Mouse (Mus musculus) cerebellum, postnatal 14 days (tissue): ENCODE data around the gene 3110040N11Rik.
"Not testable (repeated sequence)": the region's sequence is repeated elsewhere in the genome, so short reads cannot be mapped to it uniquely, and the experiment has no call there.

Experiments
- DNase-seq, 2 experiments: peaks; one replicate each; pipeline ENCODE4 v3.0.0; 2021; ENCODE audit warnings: mixed read lengths in 2 of 2

Gene 3110040N11Rik

DNA sequence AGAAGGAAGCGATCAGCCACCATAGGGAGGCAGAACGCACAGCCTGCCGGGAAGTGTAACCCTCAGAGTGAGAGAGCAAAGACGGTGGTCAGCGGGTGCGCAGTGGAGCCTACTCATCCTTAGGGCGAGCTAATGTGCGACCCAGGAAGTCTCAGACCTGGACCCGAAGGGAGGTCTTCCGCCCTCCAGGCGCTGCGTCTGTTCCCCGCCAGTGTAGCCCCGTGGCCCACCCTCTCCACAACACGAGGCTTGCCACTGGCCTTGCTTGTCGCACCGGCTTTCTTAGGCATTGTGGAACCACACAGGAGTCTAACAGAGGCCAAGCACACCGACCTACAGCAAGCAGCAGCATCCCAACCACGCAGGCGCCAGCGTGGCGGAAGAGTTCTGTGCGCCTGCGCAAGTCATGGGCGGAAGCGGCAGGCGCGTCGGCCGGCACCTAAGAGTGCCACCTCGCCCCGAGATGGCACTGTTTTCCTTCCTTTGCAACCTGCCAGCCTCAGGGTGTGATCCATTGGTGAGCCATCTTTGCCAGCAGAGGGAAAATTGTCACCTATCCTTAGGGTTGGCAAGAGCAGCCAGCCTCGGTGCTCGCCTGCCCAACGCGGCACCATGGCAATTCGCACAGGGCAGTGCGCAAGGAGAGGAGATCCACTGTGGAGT is at the start of gene 3110040N11Rik:
Gene 3110040N11Rik, minus strand, starts transcription at position 384 of the 663 bp plus-strand sequence.
- DNase-seq: peak; percentile 91 to 92

DNA sequence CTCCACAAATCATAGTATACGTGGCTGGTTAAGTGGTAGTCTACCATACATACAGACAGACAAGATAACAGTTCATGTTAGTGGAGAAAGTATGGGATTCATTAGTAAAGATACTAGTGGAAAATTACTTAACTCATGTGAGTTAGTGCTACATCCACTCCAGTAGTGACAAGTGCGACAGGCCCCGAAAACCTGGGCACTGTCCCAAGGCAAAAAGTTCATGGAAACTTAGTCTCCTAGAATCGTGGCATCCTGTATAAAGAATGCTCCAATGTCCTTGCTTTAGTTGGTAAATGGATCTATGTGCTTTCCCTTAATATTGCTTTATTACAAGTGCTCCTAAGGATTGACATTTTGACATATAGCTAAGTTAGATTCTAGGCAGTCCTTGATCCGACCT is 48.5 kb upstream of the 3110040N11Rik start:
- not testable (repeated sequence) for DNase-seq

DNA sequence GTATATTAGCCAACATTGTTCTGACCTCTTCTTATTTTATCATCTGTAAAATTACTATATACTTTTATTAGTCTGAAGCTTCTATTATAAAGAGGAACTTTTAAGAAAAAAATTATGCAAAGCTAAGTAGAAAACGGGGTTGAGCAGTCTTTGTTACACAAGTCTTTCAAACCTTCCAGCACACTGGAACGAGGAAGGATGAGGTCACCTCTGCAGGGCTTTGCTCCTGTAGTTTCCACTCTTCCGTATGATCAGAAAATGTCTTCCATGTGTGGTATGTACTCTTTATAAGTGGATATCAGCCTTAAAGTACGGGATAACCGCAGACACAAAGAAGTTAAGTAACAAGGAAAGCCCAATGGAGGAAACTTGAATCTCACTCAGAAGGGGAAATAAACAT is 46.2 kb upstream of the 3110040N11Rik start:
- DNase-seq: no peak

- DNase-seq: no peak
Observed at GRCm38 (mm10) chr7:81834847-81835246, 45.6 kb upstream of the 3110040N11Rik start.

- DNase-seq: peak; percentile 74 to 75
Observed at GRCm38 (mm10) chr7:81829379-81829894, 40.2 kb upstream of the 3110040N11Rik start, which contains the start of gene Btbd1. TSS of gene Btbd1 (minus strand) at chr7:81829431.

DNA sequence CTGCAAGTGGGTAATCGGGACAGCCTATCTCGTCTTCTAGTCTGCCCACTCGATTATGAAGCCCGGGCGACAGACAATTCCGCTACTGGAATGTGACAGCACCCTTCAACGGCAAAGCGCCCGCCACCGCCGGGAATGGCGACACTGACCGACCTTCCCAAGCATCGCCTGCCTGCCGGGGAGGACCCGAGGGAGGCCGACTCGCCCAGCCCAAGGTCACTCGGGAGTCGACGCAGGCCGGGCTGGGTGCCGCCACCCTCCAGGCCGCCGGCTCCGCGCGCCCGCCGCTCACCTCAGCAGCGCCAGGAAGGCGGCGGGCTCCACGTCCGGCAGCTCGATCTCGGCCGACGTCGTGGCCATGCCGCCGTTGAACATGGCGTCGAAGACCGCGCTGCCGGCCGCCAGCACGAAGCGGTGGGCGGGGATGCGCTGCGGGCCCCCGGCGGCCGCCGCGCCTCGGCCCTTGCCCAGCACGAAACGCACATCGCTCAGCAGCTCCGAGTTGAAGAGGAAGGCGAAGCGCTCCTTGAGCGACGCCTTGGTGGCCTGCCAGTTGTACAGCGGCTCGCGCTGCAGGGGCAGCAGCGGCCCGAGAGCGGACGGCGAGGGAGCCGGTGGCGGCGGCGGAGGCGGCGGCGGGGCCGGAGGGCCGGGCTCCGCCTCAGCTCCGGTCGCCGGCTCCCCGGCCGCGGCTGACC is 39.6 kb upstream of the 3110040N11Rik start:
- DNase-seq: peak; percentile 58 to 62

- DNase-seq: no peak
Observed at GRCm38 (mm10) chr7:81827806-81828667, 38.8 kb upstream of the 3110040N11Rik start.

DNA sequence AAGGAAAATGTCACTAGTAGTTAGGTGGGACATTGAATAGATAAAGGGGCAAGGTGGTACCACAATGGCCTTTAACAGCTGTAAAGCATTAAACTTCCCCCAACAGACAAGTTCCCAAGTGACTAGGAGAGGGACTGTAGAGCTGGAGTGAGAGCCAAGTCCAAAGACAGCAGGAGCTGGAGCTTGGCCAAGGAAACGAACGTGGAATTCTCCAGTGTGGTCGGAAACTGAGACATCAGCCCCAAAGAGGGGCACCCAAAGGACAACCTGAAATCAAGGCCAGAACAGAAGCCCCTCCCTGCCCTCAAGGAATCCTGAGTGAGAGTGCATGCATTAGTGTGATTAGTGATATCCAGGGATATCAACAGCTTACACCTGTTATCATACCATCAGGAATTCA is 36.1 kb upstream of the 3110040N11Rik start:
- DNase-seq: peak in 1 of 2 experiments; percentile 51

- no peak for DNase-seq
Observed at GRCm38 (mm10) chr7:81824906-81825305, 35.6 kb upstream of the 3110040N11Rik start.

- no peak for DNase-seq
Observed at GRCm38 (mm10) chr7:81806067-81806466, 16.8 kb upstream of the 3110040N11Rik start.

- DNase-seq: peak; percentile 41 to 62
Observed at GRCm38 (mm10) chr7:81788536-81788935, 742 bp downstream of the 3110040N11Rik start.

DNA sequence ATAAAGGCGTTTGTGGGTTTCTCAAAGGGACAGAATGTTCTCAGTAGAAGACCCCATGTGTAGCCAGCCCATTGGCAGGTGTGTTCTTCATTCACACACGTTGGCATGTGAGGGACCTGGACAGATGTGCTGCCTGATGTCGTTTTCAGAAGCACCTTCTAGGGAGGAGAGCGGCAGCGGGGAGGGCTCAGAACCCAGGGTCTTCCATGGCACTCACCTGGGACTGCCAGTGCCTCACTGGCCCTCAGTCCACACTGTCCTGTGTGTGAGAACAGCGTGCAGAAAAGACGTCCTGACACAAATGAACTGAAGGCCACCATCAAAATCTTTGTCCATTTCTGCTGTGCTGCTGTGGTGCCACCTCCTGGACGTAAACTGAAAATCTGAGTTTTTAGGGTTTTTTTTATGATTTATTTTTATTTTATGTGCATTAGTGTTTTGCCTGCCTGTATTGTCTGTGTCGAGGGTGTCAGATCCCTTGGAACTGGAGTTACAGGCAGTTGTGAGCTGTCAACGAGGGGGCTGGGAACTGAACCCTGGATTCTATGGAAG is 11.5 kb downstream of the 3110040N11Rik start:
- peak; percentile 20 to 32 for DNase-seq

- no peak for DNase-seq
Observed at GRCm38 (mm10) chr7:81775325-81775724, 14.0 kb downstream of the 3110040N11Rik start.

DNA sequence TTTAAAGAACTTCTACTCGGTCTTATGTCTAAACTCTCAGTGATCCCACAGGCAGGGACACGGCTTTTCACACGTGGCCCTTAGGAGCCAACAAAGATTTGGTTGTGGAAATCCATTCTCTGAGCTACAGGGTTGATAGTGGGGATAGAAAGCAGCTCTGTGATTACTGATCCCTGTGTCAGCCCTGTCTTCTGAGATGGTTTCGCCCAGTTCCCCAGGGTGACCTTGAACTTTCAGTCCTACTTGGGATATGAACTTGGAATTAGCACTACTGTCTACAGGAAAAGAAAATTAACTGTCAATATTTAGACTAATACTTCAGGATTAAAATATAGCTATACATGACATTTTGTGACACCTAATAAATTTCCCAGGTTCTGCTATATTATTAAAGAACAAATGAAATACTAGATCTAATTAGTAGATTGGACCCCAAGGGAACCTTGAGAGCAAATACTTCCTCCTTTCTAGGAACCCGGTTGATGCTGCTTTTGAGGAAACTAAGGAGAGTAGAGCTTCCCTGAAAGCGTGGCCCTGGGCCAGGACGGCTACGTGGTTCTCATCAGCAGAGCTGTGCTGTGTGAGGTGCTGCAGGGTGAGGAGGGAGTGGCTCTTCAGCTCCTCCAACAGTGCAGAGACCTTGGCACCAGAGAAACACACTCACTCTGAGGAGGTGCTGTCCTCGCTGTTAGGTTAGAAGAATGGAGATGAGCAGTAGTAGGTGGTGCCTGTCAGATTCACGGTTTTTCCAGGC is 16.3 kb downstream of the 3110040N11Rik start:
- DNase-seq: peak in 1 of 2 experiments; percentile 22

GRCm38 (mm10) chr7:81763110-81763845 is 26.0 kb downstream of the 3110040N11Rik start:
- DNase-seq: peak; percentile 29 to 46

DNA sequence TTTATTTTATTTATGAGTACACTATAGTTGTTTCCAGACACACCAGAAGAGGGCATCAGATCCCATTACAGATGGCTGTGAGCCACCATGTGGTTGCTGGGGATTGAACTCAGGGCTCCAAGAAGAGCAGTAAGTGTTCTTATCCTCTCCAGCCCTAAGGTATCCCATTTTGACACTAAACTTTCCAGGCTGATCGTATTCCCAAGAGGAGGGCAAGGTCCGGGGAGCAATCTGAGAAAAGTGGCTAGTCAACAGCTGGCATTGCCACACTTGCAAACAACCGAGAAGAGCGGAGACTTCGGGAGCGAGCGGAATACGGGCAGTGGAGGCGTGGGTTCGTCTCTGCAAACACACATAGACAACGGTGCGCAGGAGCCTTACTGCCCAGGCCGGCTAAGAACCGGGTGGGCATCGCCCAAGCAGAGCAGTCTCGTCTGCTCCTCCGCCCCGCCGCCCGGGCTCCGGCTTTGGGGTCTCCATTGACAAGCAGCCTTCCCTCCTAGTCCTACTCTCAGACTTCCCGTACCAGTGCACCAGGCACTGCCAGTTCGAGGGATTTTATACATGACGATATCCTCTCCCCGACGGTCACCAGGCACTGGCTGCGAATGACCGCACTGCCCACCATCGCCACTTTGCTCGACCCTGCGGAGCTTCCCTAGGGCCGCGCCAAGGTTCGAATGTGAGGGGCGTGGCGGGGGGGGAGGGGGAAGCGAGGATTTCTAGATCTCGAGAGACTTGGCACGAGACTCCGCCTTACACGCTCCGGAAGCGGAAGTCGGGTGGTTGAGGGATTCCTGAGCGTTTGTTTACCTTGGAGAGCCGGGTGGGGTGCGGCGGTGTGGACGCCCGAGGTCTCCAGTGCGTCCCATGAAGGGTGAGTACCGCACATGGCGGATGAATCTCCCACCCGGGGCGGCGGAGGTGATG is 26.8 kb downstream of the 3110040N11Rik start, which contains the start of gene Ramac:
Gene Ramac, plus strand, starts transcription at position 746 of the 930 bp plus-strand sequence.
- DNase-seq: peak; percentile 91 to 96

- no peak for DNase-seq
Observed at GRCm38 (mm10) chr7:81747956-81748355, 41.3 kb downstream of the 3110040N11Rik start.

GRCm38 (mm10) chr7:81744145-81744544 is 45.1 kb downstream of the 3110040N11Rik start:
- DNase-seq: peak; percentile 69 to 75

GRCm38 (mm10) chr7:81740010-81740409 is 49.3 kb downstream of the 3110040N11Rik start:
- DNase-seq: no peak
